Mouse (Mus musculus) gastrocnemius, postnatal 4 days (tissue): ENCODE data around the gene Lman2l. TPM values are rescaled to one million over a fixed set of nuclear protein-coding genes. Genes with fewer than 3 reads are reported as not detected.

Experiments used
- DNase-seq, 2 experiments: peaks; one replicate each; pipeline ENCODE4 v3.0.0; 2021 to 2022; ENCODE audit warnings: low spot score in 2 of 2, mixed read lengths in 2 of 2
- total RNA-seq, 2 experiments: library from RNA; stranded (reverse); gene quantifications; 2 replicates each; pipeline ENCODE4 v1.2.3; 2021

Lman2l gene
- total RNA-seq, 2 experiments from 2014 or later, result 18.1 to 23.0 TPM

GRCm38 (mm10) chr1:36370918-36371317, 74.2 kb downstream of the Lman2l start:
- no peak for DNase-seq

Other genes with a start within 250 kb of the Lman2l start
- 10 to 100 TPM; 38.4 to 40.3 TPM for gene Uggt1, start 200.6 kb downstream of the Lman2l start, total RNA-seq
- gene Neurl3, start 170.6 kb downstream of the Lman2l start, total RNA-seq, result 1 to 10 TPM; 2.8 to 2.9 TPM
- gene Arid5a, start 137.5 kb downstream of the Lman2l start, total RNA-seq, result 10 to 100 TPM; 17.7 to 18.9 TPM
- gene Kansl3, start 76.1 kb downstream of the Lman2l start, total RNA-seq, result 10 to 100 TPM; 42.7 to 55.6 TPM
- gene Fer1l5, start 73.0 kb downstream of the Lman2l start, total RNA-seq, result under 1 TPM in 1 of 2 experiments, not detected in 1; 0.05 TPM
- 1 to 10 TPM; 6.9 to 8.1 TPM for gene Cnnm4, start 26.3 kb upstream of the Lman2l start, total RNA-seq
- 10 to 100 TPM; 25.3 to 26.6 TPM for gene Cnnm3, start 66.6 kb upstream of the Lman2l start, total RNA-seq
- gene Ankrd23, start 91.6 kb upstream of the Lman2l start, total RNA-seq, result 100 to 1,000 TPM; 129 to 140 TPM
- gene Gm42417, start 94.2 kb upstream of the Lman2l start, total RNA-seq, result 10 to 100 TPM; 40.6 to 50.4 TPM
- 10 to 100 TPM; 13.0 to 13.8 TPM for gene Ankrd39, start 102.2 kb upstream of the Lman2l start, total RNA-seq
- gene Sema4c, start 113.1 kb upstream of the Lman2l start, total RNA-seq, result 10 to 100 TPM; 26.0 to 27.1 TPM
- gene Fam178b, start 237.9 kb upstream of the Lman2l start, total RNA-seq, result 1 to 10 TPM; 1.3 to 1.5 TPM
- gene Cox5b, start 246.2 kb upstream of the Lman2l start, total RNA-seq, result 100 to 1,000 TPM; 933 to 949 TPM